Mouse (Mus musculus): ENCODE results near the gene Mrps31. TPM values are rescaled to one million over a fixed set of nuclear protein-coding genes. Genes with fewer than 3 reads are reported as not detected.
A peak's percentile ranks its signal among the peaks of the same experiment; 100 is the strongest.

Mrps31 gene
- polyA plus RNA-seq (2016; fragmentation: Nextera tagmentation; extraction: Ambion mirVana), result 49.7 and 54.6 TPM in 2 replicates

- under 1% methylated on average over 25 of the region's 25 CpGs for WGBS
- Histone ChIP-seq H3K27ac (ENCODE audit: poor library complexity, severe bottlenecking) (peak within 1 kb of the TSS; percentile 81), H3K4me2 (peak within 1 kb of the TSS; percentile 76), H3K27me3 (replicated peaks) (no peaks in the 10 kb centered on the region), H3K36me3 (peaks cover 9% of the 10 kb centered on the region), H3K9me3 (replicated peaks) (no peaks in the 10 kb centered on the region), H3K4me1 (replicated peaks) (peaks cover 14% of the 10 kb centered on the region), H3K4me3 (peak within 1 kb of the TSS; percentile 95), H3K9ac (peak within 1 kb of the TSS; percentile 98)
- ATAC-seq (ENCODE audit: insufficient number of reproducible peaks, low FRiP score), result peak; percentile 87
Measured at GRCm38 (mm10) chr8:22411282-22411702, at the start of gene Mrps31. Gene Mrps31 (plus strand): TSS chr8:22411361.

- no peak for ATAC-seq (ENCODE audit: insufficient number of reproducible peaks, low FRiP score)
- Histone ChIP-seq H3K9ac (no peak overlapping the region), H3K36me3 (peaks cover 20% of the 10 kb centered on the region), H3K4me1 (replicated peaks) (no peaks in the 10 kb centered on the region), H3K27ac (ENCODE audit: poor library complexity, severe bottlenecking) (no peak overlapping the region), H3K9me3 (replicated peaks) (no peaks in the 10 kb centered on the region), H3K4me2 (no peak overlapping the region), H3K4me3 (no peak overlapping the region), H3K27me3 (replicated peaks) (no peaks in the 10 kb centered on the region)
- 84% methylated on average over 5 of the region's 5 CpGs for WGBS
Measured at GRCm38 (mm10) chr8:22376311-22376710, 34.9 kb upstream of the Mrps31 start.

- no peaks in the 10 kb centered on the region for H3K27me3 ChIP-seq (replicated peaks)
- WGBS, result 38% methylated on average over 5 of the region's 5 CpGs
- H3K36me3 ChIP-seq, result peaks cover 26% of the 10 kb centered on the region
- no peak overlapping the region for H3K27ac ChIP-seq (ENCODE audit: poor library complexity, severe bottlenecking)
- no peak overlapping the region for H3K4me2 ChIP-seq
- ATAC-seq (ENCODE audit: insufficient number of reproducible peaks, low FRiP score), result peak; percentile 66; the same call in 1 of the 2 replicates
- no peaks in the 10 kb centered on the region for H3K9me3 ChIP-seq (replicated peaks)
- no peak overlapping the region for H3K4me3 ChIP-seq
- H3K4me1 ChIP-seq (replicated peaks), result no peaks in the 10 kb centered on the region
- H3K9ac ChIP-seq, result no peak overlapping the region
Measured at GRCm38 (mm10) chr8:22376903-22377302, 34.3 kb upstream of the Mrps31 start.

GRCm38 (mm10) chr8:22380934-22381333 lies 30.2 kb upstream of the Mrps31 start:
- no peak overlapping the region for H3K27ac ChIP-seq (ENCODE audit: poor library complexity, severe bottlenecking)
- no peak overlapping the region for H3K4me3 ChIP-seq
- WGBS, result 90% methylated on average over 11 of the region's 11 CpGs
- H3K27me3 ChIP-seq (replicated peaks), result no peaks in the 10 kb centered on the region
- H3K4me1 ChIP-seq (replicated peaks), result no peaks in the 10 kb centered on the region
- ATAC-seq (ENCODE audit: insufficient number of reproducible peaks, low FRiP score), result no peak
- H3K9me3 ChIP-seq (replicated peaks), result no peaks in the 10 kb centered on the region
- H3K9ac ChIP-seq, result no peak overlapping the region
- H3K4me2 ChIP-seq, result no peak overlapping the region
- peaks cover 42% of the 10 kb centered on the region for H3K36me3 ChIP-seq

- Histone ChIP-seq H3K4me1 (replicated peaks) (no peaks in the 10 kb centered on the region), H3K4me3 (no peak overlapping the region), H3K27ac (ENCODE audit: poor library complexity, severe bottlenecking) (no peak overlapping the region), H3K27me3 (replicated peaks) (no peaks in the 10 kb centered on the region), H3K9ac (no peak overlapping the region), H3K4me2 (no peak overlapping the region), H3K9me3 (replicated peaks) (no peaks in the 10 kb centered on the region), H3K36me3 (peaks cover 53% of the 10 kb centered on the region)
- no peak for ATAC-seq (ENCODE audit: insufficient number of reproducible peaks, low FRiP score)
- WGBS, result 73% methylated on average over 19 of the region's 19 CpGs
Measured at GRCm38 (mm10) chr8:22382824-22383595, 28.2 kb upstream of the Mrps31 start.

- H3K4me2 ChIP-seq, result no peak overlapping the region
- H3K9ac ChIP-seq, result no peak overlapping the region
- H3K27ac ChIP-seq (ENCODE audit: poor library complexity, severe bottlenecking), result no peak overlapping the region
- H3K4me3 ChIP-seq, result no peak overlapping the region
- no peaks in the 10 kb centered on the region for H3K4me1 ChIP-seq (replicated peaks)
- H3K9me3 ChIP-seq (replicated peaks), result no peaks in the 10 kb centered on the region
- no peak for ATAC-seq (ENCODE audit: insufficient number of reproducible peaks, low FRiP score)
- WGBS, result 93% methylated on average over 6 of the region's 6 CpGs
- peaks cover 74% of the 10 kb centered on the region for H3K36me3 ChIP-seq
- H3K27me3 ChIP-seq (replicated peaks), result no peaks in the 10 kb centered on the region
Measured at GRCm38 (mm10) chr8:22385158-22385557, 26.0 kb upstream of the Mrps31 start.

- H3K36me3 ChIP-seq, result peaks cover 57% of the 10 kb centered on the region
Measured at GRCm38 (mm10) chr8:22389874-22390273, 21.3 kb upstream of the Mrps31 start.

GRCm38 (mm10) chr8:22390766-22391463 lies 20.2 kb upstream of the Mrps31 start:
- Histone ChIP-seq H3K4me1 (replicated peaks) (no peaks in the 10 kb centered on the region), H3K9me3 (replicated peaks) (no peaks in the 10 kb centered on the region), H3K36me3 (peaks cover 49% of the 10 kb centered on the region), H3K27ac (ENCODE audit: poor library complexity, severe bottlenecking) (no peak overlapping the region), H3K27me3 (replicated peaks) (no peaks in the 10 kb centered on the region), H3K4me2 (no peak overlapping the region), H3K9ac (no peak overlapping the region), H3K4me3 (no peak overlapping the region)
- WGBS, result 88% methylated on average over 8 of the region's 8 CpGs
- no peak for ATAC-seq (ENCODE audit: insufficient number of reproducible peaks, low FRiP score)

More at GRCm38 (mm10) chr8:22389874-22390273, 21.3 kb upstream of the Mrps31 start:
- Histone ChIP-seq H3K27ac (ENCODE audit: poor library complexity, severe bottlenecking) (no peak overlapping the region), H3K27me3 (replicated peaks) (no peaks in the 10 kb centered on the region), H3K4me2 (no peak overlapping the region), H3K4me1 (replicated peaks) (no peaks in the 10 kb centered on the region), H3K4me3 (no peak overlapping the region), H3K9ac (no peak overlapping the region), H3K9me3 (replicated peaks) (no peaks in the 10 kb centered on the region)
- WGBS, result 83% methylated on average over 10 of the region's 10 CpGs
- 0 out of 2 replicates have a peak, but pooled peaks have one; percentile 18 for ATAC-seq (ENCODE audit: insufficient number of reproducible peaks, low FRiP score)

GRCm38 (mm10) chr8:22394471-22394870 lies 16.7 kb upstream of the Mrps31 start:
- Histone ChIP-seq H3K27ac (ENCODE audit: poor library complexity, severe bottlenecking) (no peak overlapping the region), H3K9me3 (replicated peaks) (no peaks in the 10 kb centered on the region), H3K27me3 (replicated peaks) (no peaks in the 10 kb centered on the region), H3K36me3 (peaks cover 24% of the 10 kb centered on the region), H3K9ac (no peak overlapping the region), H3K4me1 (replicated peaks) (peaks cover 8% of the 10 kb centered on the region), H3K4me3 (no peak overlapping the region), H3K4me2 (no peak overlapping the region)
- ATAC-seq (ENCODE audit: insufficient number of reproducible peaks, low FRiP score), result no peak
- 52% methylated on average over 4 of the region's 4 CpGs for WGBS

GRCm38 (mm10) chr8:22395256-22395655 lies 15.9 kb upstream of the Mrps31 start:
- H3K36me3 ChIP-seq, result peaks cover 17% of the 10 kb centered on the region
- H3K27ac ChIP-seq (ENCODE audit: poor library complexity, severe bottlenecking), result no peak overlapping the region
- H3K4me1 ChIP-seq (replicated peaks), result peaks cover 8% of the 10 kb centered on the region
- H3K27me3 ChIP-seq (replicated peaks), result no peaks in the 10 kb centered on the region
- no peak for ATAC-seq (ENCODE audit: insufficient number of reproducible peaks, low FRiP score)
- no peak overlapping the region for H3K4me2 ChIP-seq
- no peak overlapping the region for H3K4me3 ChIP-seq
- H3K9ac ChIP-seq, result no peak overlapping the region
- H3K9me3 ChIP-seq (replicated peaks), result no peaks in the 10 kb centered on the region
- 91% methylated on average over 8 of the region's 8 CpGs for WGBS

GRCm38 (mm10) chr8:22397811-22398141 lies 13.4 kb upstream of the Mrps31 start:
- H3K27ac ChIP-seq (ENCODE audit: poor library complexity, severe bottlenecking), result peak overlapping the region; percentile 49; the same call in 1 of the 2 replicates
- peak overlapping the region; percentile 69 for H3K4me3 ChIP-seq
- peaks cover 3% of the 10 kb centered on the region; the same call in 1 of the 2 replicates for H3K36me3 ChIP-seq
- under 1% methylated on average over 13 of the region's 13 CpGs for WGBS
- peak overlapping the region; percentile 79 for H3K4me2 ChIP-seq
- no peak for ATAC-seq (ENCODE audit: insufficient number of reproducible peaks, low FRiP score)
- H3K27me3 ChIP-seq (replicated peaks), result no peaks in the 10 kb centered on the region
- H3K9me3 ChIP-seq (replicated peaks), result no peaks in the 10 kb centered on the region
- peak overlapping the region; percentile 77 for H3K9ac ChIP-seq
- H3K4me1 ChIP-seq (replicated peaks), result peaks cover 8% of the 10 kb centered on the region

Data from heart, embryonic 12.5 days (tissue).